Mouse (Mus musculus) stomach, postnatal 0 days (tissue): ENCODE results near the gene Gm28729.

ENCODE experiments used
- CTCF ChIP-seq: IDR thresholded peaks from 2 replicates; pipeline ENCODE4 v1.5.1; 2016; ENCODE audit warnings: antibody characterized with exemption, low read depth, mild to moderate bottlenecking, moderate library complexity
- EP300 ChIP-seq: optimal IDR thresholded peaks from 2 replicates; pipeline ENCODE3; 2016; ENCODE audit warnings: antibody characterized with exemption

DNA sequence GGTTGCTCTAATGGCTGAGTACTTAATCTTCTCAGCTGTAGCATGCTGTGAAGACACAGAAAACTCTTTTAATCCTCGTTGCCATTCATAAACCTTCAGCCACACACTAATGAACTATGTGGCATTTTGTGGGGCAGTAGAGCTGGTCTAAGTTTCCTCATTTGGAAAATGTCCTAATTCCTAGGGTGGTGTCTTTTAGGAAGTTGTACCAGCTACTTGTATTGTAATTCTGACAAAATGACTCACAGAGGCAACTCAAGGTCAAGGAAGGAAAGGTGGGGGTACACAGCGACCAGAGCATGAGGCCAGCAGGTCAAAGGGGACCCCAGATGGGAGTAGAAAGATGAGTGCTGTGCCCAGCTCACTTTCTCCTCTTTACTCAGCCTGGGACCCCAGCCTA lies 41.4 kb downstream of the Gm28729 start:
- TF ChIP-seq EP300, result no peak
- no peak for TF ChIP-seq CTCF
